Mouse (Mus musculus) adrenal gland, postnatal 25 days (tissue): ENCODE results near the gene Prrx2. TPM values are rescaled to one million over a fixed set of nuclear protein-coding genes. Genes with fewer than 3 reads are reported as not detected.
A peak's percentile ranks its signal among the peaks of the same experiment; 100 is the strongest.

Experiments used
- DNase-seq: peaks from one replicate; pipeline ENCODE4 v3.0.0; 2021; ENCODE audit warnings: mixed read lengths
- total RNA-seq: library from RNA; stranded (reverse); gene quantifications from 2 replicates; pipeline ENCODE4 v1.2.3, GENCODE M21; 2021

The Prrx2 gene
- total RNA-seq, 1 experiment from 2014 or later = 0.76 TPM

GRCm38 (mm10) chr2:30823385-30824153, 11.2 kb upstream of the Prrx2 start:
- DNase-seq = no peak

- DNase-seq = peak; percentile 56
These were observed 7.7 kb upstream of the Prrx2 start for GRCm38 (mm10) chr2:30826825-30827748.

GRCm38 (mm10) chr2:30827749-30828475, 6.9 kb upstream of the Prrx2 start:
- DNase-seq = peak; percentile 97

- DNase-seq = no peak
These were observed 5.5 kb upstream of the Prrx2 start for GRCm38 (mm10) chr2:30829315-30829714.

GRCm38 (mm10) chr2:30830283-30830795, 4.4 kb upstream of the Prrx2 start, which contains the start of gene Asb6:
Gene Asb6, minus strand, starts transcription at chr2:30830333.
- DNase-seq = no peak

- DNase-seq = no peak
These were observed 1.1 kb upstream of the Prrx2 start for GRCm38 (mm10) chr2:30833644-30834043.

GRCm38 (mm10) chr2:30836238-30836990, 1.6 kb downstream of the Prrx2 start:
- DNase-seq = no peak

- no peak for DNase-seq
These were observed 7.8 kb downstream of the Prrx2 start for GRCm38 (mm10) chr2:30842615-30843014.

GRCm38 (mm10) chr2:30845152-30846070, 10.6 kb downstream of the Prrx2 start:
- DNase-seq = peak; percentile 36

- DNase-seq = no peak
These were observed 11.5 kb downstream of the Prrx2 start for GRCm38 (mm10) chr2:30846236-30846635.

- no peak for DNase-seq
These were observed 12.0 kb downstream of the Prrx2 start for GRCm38 (mm10) chr2:30846723-30847122.

GRCm38 (mm10) chr2:30848184-30848583, 13.4 kb downstream of the Prrx2 start:
- no peak for DNase-seq

GRCm38 (mm10) chr2:30850581-30850980, 15.8 kb downstream of the Prrx2 start:
- DNase-seq = no peak

- no peak for DNase-seq
These were observed 18.1 kb downstream of the Prrx2 start for GRCm38 (mm10) chr2:30852771-30853313.

- no peak for DNase-seq
These were observed 22.3 kb downstream of the Prrx2 start for GRCm38 (mm10) chr2:30857076-30857475.

GRCm38 (mm10) chr2:30859782-30860181, 25.0 kb downstream of the Prrx2 start:
- no peak for DNase-seq

GRCm38 (mm10) chr2:30862081-30862480, 27.3 kb downstream of the Prrx2 start:
- DNase-seq = no peak

- DNase-seq = peak; percentile 21
These were observed 28.8 kb downstream of the Prrx2 start for GRCm38 (mm10) chr2:30863574-30863973.

- DNase-seq = no peak
These were observed 30.2 kb downstream of the Prrx2 start for GRCm38 (mm10) chr2:30864968-30865381.

- no peak for DNase-seq
These were observed 30.7 kb downstream of the Prrx2 start for GRCm38 (mm10) chr2:30865426-30865825.
